Mouse (Mus musculus): ENCODE results near the gene Siglec1.

Siglec1 gene

GRCm38 (mm10) chr2:131089634-131090033, 3.1 kb upstream of the Siglec1 start:
- no peaks in the 10 kb centered on the region for H3K36me3 ChIP-seq (ENCODE audit: insufficient read depth, low read length)
- peaks cover 22% of the 10 kb centered on the region for H3K27me3 ChIP-seq (ENCODE audit: insufficient read depth, low read length)
- TF ChIP-seq POU5F1 (IDR thresholded peaks at IDR 0.05; ENCODE audit: borderline replicate concordance, low read length) (no peak), NANOG (IDR thresholded peaks at IDR 0.05; ENCODE audit: borderline replicate concordance, low read length) (no peak), CTCF (conservative IDR thresholded peaks at IDR 0.05; ENCODE audit: low read length) (no peak)
- H3K4me3 ChIP-seq (replicated peaks; ENCODE audit: low read length) = no peak overlapping the region
- no peaks in the 10 kb centered on the region for H3K9me3 ChIP-seq (ENCODE audit: low read length)
- H3K4me1 ChIP-seq (replicated peaks; ENCODE audit: low read depth, low read length) = peaks cover 14% of the 10 kb centered on the region; the same call in 1 of the 2 replicates

- Histone ChIP-seq H3K36me3 (ENCODE audit: insufficient read depth, low read length) (no peaks in the 10 kb centered on the region), H3K9me3 (ENCODE audit: low read length) (no peaks in the 10 kb centered on the region), H3K27me3 (ENCODE audit: insufficient read depth, low read length) (peaks cover 26% of the 10 kb centered on the region), H3K4me1 (replicated peaks; ENCODE audit: low read depth, low read length) (peaks cover 13% of the 10 kb centered on the region; the same call in 1 of the 2 replicates), H3K4me3 (replicated peaks; ENCODE audit: low read length) (no peak overlapping the region)
- TF ChIP-seq CTCF (conservative IDR thresholded peaks at IDR 0.05; ENCODE audit: low read length) = no peak
- TF ChIP-seq NANOG (IDR thresholded peaks at IDR 0.05; ENCODE audit: borderline replicate concordance, low read length) = no peak
- no peak for TF ChIP-seq POU5F1 (IDR thresholded peaks at IDR 0.05; ENCODE audit: borderline replicate concordance, low read length)
Observed at GRCm38 (mm10) chr2:131088581-131088980, 2.0 kb upstream of the Siglec1 start.

DNA sequence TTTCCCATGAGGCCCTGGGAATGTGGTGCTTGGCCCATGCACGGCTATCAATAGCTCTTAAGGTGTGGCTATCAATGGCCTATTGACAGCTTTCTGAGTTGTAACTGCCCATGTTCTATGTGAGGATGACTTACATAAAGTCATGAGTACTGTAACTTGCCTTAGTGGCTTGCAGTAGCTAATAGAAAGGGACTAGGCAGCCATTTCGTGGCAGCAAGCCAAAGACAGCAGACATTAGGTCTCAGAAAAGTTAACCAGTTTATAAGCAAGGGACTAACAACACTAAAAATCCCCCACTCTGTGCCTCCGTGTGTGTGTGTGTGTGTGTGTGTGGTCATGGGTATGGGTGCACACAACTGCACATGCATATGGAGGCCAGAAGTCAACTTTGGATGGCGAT, 2.4 kb downstream of the Siglec1 start:
- H3K36me3 ChIP-seq (ENCODE audit: insufficient read depth, low read length) = no peaks in the 10 kb centered on the region
- TF ChIP-seq NANOG (IDR thresholded peaks at IDR 0.05; ENCODE audit: borderline replicate concordance, low read length) (no peak), CTCF (conservative IDR thresholded peaks at IDR 0.05; ENCODE audit: low read length) (no peak), POU5F1 (IDR thresholded peaks at IDR 0.05; ENCODE audit: borderline replicate concordance, low read length) (no peak)
- H3K4me1 ChIP-seq (replicated peaks; ENCODE audit: low read depth, low read length) = peaks cover 14% of the 10 kb centered on the region; the same call in 1 of the 2 replicates
- H3K9me3 ChIP-seq (ENCODE audit: low read length) = no peaks in the 10 kb centered on the region
- H3K27me3 ChIP-seq (ENCODE audit: insufficient read depth, low read length) = peaks cover 40% of the 10 kb centered on the region
- no peak overlapping the region for H3K4me3 ChIP-seq (replicated peaks; ENCODE audit: low read length)

GRCm38 (mm10) chr2:131080507-131080906, 6.1 kb downstream of the Siglec1 start:
- TF ChIP-seq NANOG (IDR thresholded peaks at IDR 0.05; ENCODE audit: borderline replicate concordance, low read length) = no peak
- no peak for TF ChIP-seq POU5F1 (IDR thresholded peaks at IDR 0.05; ENCODE audit: borderline replicate concordance, low read length)
- TF ChIP-seq CTCF (conservative IDR thresholded peaks at IDR 0.05; ENCODE audit: low read length) = no peak
- H3K27me3 ChIP-seq (ENCODE audit: insufficient read depth, low read length) = peaks cover 55% of the 10 kb centered on the region
- H3K4me3 ChIP-seq (replicated peaks; ENCODE audit: low read length) = no peak overlapping the region
- peaks cover 9% of the 10 kb centered on the region; the same call in 1 of the 2 replicates for H3K4me1 ChIP-seq (replicated peaks; ENCODE audit: low read depth, low read length)
- H3K36me3 ChIP-seq (ENCODE audit: insufficient read depth, low read length) = no peaks in the 10 kb centered on the region
- H3K9me3 ChIP-seq (ENCODE audit: low read length) = no peaks in the 10 kb centered on the region

- no peaks in the 10 kb centered on the region for H3K9me3 ChIP-seq (ENCODE audit: low read length)
- H3K4me3 ChIP-seq (replicated peaks; ENCODE audit: low read length) = no peak overlapping the region
- H3K4me1 ChIP-seq (replicated peaks; ENCODE audit: low read depth, low read length) = 0 out of 2 replicates have a peak, but pooled peaks cover 5% of the 10 kb centered on the region
- TF ChIP-seq CTCF (conservative IDR thresholded peaks at IDR 0.05; ENCODE audit: low read length) = no peak
- TF ChIP-seq POU5F1 (IDR thresholded peaks at IDR 0.05; ENCODE audit: borderline replicate concordance, low read length) = no peak
- TF ChIP-seq NANOG (IDR thresholded peaks at IDR 0.05; ENCODE audit: borderline replicate concordance, low read length) = no peak
- peaks cover 69% of the 10 kb centered on the region for H3K27me3 ChIP-seq (ENCODE audit: insufficient read depth, low read length)
- H3K36me3 ChIP-seq (ENCODE audit: insufficient read depth, low read length) = no peaks in the 10 kb centered on the region
Observed at GRCm38 (mm10) chr2:131072536-131072935, 14.0 kb downstream of the Siglec1 start.

- H3K9me3 ChIP-seq (ENCODE audit: low read length) = no peaks in the 10 kb centered on the region
- H3K4me3 ChIP-seq (replicated peaks; ENCODE audit: low read length) = no peak overlapping the region
- no peak for TF ChIP-seq NANOG (IDR thresholded peaks at IDR 0.05; ENCODE audit: borderline replicate concordance, low read length)
- no peak for TF ChIP-seq CTCF (conservative IDR thresholded peaks at IDR 0.05; ENCODE audit: low read length)
- TF ChIP-seq POU5F1 (IDR thresholded peaks at IDR 0.05; ENCODE audit: borderline replicate concordance, low read length) = no peak
- peaks cover 61% of the 10 kb centered on the region for H3K27me3 ChIP-seq (ENCODE audit: insufficient read depth, low read length)
- peaks cover 11% of the 10 kb centered on the region for H3K4me1 ChIP-seq (replicated peaks; ENCODE audit: low read depth, low read length)
- H3K36me3 ChIP-seq (ENCODE audit: insufficient read depth, low read length) = no peaks in the 10 kb centered on the region
Observed at GRCm38 (mm10) chr2:131067481-131067880, 19.1 kb downstream of the Siglec1 start.

DNA sequence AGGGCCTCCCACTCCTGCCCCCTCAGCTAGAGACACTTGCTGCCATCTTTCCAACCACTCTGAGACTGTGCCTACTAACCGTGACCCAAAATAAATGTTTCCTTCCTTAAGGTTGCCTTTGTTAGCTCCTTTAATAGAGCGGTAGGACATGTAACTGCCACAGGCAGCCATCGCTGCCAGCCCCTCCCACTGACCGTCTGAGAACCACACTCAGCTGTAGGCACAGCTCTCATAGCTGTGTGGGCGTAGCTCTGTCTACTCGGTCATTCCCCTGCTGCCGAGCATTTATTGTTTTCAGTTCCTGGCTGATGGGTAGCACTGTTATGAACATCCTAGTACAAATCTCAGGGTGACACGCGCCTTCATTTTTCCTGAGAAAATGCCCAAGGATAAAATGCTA, 20.2 kb downstream of the Siglec1 start:
- Histone ChIP-seq H3K27me3 (ENCODE audit: insufficient read depth, low read length) (peaks cover 66% of the 10 kb centered on the region), H3K9me3 (ENCODE audit: low read length) (no peaks in the 10 kb centered on the region), H3K36me3 (ENCODE audit: insufficient read depth, low read length) (no peaks in the 10 kb centered on the region), H3K4me3 (replicated peaks; ENCODE audit: low read length) (no peak overlapping the region), H3K4me1 (replicated peaks; ENCODE audit: low read depth, low read length) (peaks cover 14% of the 10 kb centered on the region)
- no peak for TF ChIP-seq POU5F1 (IDR thresholded peaks at IDR 0.05; ENCODE audit: borderline replicate concordance, low read length)
- no peak for TF ChIP-seq CTCF (conservative IDR thresholded peaks at IDR 0.05; ENCODE audit: low read length)
- TF ChIP-seq NANOG (IDR thresholded peaks at IDR 0.05; ENCODE audit: borderline replicate concordance, low read length) = no peak

- H3K27me3 ChIP-seq (ENCODE audit: insufficient read depth, low read length) = peaks cover 71% of the 10 kb centered on the region
- TF ChIP-seq NANOG (IDR thresholded peaks at IDR 0.05; ENCODE audit: borderline replicate concordance, low read length) = no peak
- peak within 1 kb of the TSS; percentile 63 for H3K4me3 ChIP-seq (replicated peaks; ENCODE audit: low read length)
- no peaks in the 10 kb centered on the region for H3K36me3 ChIP-seq (ENCODE audit: insufficient read depth, low read length)
- H3K4me1 ChIP-seq (replicated peaks; ENCODE audit: low read depth, low read length) = peaks cover 21% of the 10 kb centered on the region
- H3K9me3 ChIP-seq (ENCODE audit: low read length) = peaks cover 3% of the 10 kb centered on the region; the same call in 1 of the 2 replicates
Observed at GRCm38 (mm10) chr2:131063404-131063864, 23.1 kb downstream of the Siglec1 start, which contains the start of gene Adam33. Gene Adam33, minus strand, starts transcription at chr2:131063814.

DNA sequence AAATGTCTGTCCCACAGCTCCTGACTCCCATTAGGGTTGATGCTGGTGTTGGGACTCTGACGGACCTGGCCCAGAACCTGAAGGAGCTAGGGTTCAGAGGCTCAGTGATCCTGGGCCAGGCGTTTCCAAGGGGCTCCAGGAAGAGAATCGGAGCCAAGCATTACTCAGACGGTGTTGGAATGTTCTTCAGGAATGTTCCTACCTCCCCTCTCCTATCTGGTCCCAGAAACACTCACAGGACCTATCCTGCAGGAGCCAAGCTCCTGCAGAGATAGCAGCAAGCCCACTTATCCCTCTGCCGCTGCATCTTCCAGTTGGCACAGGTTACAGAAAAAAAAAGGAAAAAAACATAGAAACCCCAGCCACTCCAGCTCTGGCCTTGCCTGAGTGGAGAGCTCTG, 25.0 kb downstream of the Siglec1 start:
- TF ChIP-seq POU5F1 (IDR thresholded peaks at IDR 0.05; ENCODE audit: borderline replicate concordance, low read length) (no peak), CTCF (conservative IDR thresholded peaks at IDR 0.05; ENCODE audit: low read length) (no peak), NANOG (IDR thresholded peaks at IDR 0.05; ENCODE audit: borderline replicate concordance, low read length) (no peak)
- H3K36me3 ChIP-seq (ENCODE audit: insufficient read depth, low read length) = no peaks in the 10 kb centered on the region
- peaks cover 80% of the 10 kb centered on the region for H3K27me3 ChIP-seq (ENCODE audit: insufficient read depth, low read length)
- peaks cover 11% of the 10 kb centered on the region for H3K9me3 ChIP-seq (ENCODE audit: low read length)
- peaks cover 23% of the 10 kb centered on the region for H3K4me1 ChIP-seq (replicated peaks; ENCODE audit: low read depth, low read length)
- no peak overlapping the region for H3K4me3 ChIP-seq (replicated peaks; ENCODE audit: low read length)

Measured in E14TG2a.4 (cell line).